Mouse (Mus musculus): ENCODE data around the gene Oxct2a.

- TF ChIP-seq CTCF (IDR thresholded peaks at IDR 0.05; ENCODE audit: borderline replicate concordance, extremely low read depth, insufficient read depth, insufficient read length) (no peak), POLR2A (IDR thresholded peaks at IDR 0.05; ENCODE audit: borderline replicate concordance, extremely low read depth, insufficient read depth, insufficient read length, poor library complexity, severe bottlenecking) (no peak)
These were observed 4.2 kb upstream of the Oxct2a start for GRCm38 (mm10) chr4:123327630-123328029.
